Mouse (Mus musculus) monocyte, adult 5-6 weeks (primary cell): ENCODE results near the gene Opcml. TPM values are rescaled to one million over a fixed set of nuclear protein-coding genes. Genes with fewer than 3 reads are reported as not detected.

ENCODE experiments used
- ATAC-seq: fragments of 153-309, 156-312 bp; replicated peaks from 2 replicates; pipeline ENCODE4 v1.8.0; 2017; ENCODE audit warnings: mild to moderate bottlenecking; ENCODE audit not compliant: low TSS enrichment, insufficient number of reproducible peaks, severe bottlenecking, poor library complexity, low FRiP score
- total RNA-seq: library from RNA; stranded (forward); fragments of 200-1000, 200-491, 200-594 nt; gene quantifications from 3 replicates; pipeline ENCODE4 v1.2.3, GENCODE M21; 2017

The Opcml gene
- total RNA-seq, 1 experiment from 2014 or later, result not detected

DNA sequence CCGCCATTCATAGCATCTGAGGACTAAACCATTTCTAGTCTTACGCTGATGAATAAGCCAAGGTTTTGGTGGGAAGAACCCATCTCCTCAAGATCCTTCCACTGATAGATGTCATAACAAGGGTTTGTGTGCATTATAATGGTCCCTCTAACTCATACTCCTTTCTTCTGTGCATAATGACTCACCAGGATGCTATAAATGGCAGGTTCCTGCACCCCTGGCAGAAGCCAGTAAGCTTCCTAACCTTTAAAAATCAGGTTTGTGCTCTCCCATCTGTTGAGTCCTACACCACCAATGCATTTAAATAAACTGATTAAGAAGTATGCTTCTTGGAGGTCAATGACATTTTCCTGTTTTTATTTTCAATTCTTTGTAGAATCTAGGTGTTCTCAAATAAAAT lies 929.6 kb downstream of the Opcml start:
- ATAC-seq, result no peak

DNA sequence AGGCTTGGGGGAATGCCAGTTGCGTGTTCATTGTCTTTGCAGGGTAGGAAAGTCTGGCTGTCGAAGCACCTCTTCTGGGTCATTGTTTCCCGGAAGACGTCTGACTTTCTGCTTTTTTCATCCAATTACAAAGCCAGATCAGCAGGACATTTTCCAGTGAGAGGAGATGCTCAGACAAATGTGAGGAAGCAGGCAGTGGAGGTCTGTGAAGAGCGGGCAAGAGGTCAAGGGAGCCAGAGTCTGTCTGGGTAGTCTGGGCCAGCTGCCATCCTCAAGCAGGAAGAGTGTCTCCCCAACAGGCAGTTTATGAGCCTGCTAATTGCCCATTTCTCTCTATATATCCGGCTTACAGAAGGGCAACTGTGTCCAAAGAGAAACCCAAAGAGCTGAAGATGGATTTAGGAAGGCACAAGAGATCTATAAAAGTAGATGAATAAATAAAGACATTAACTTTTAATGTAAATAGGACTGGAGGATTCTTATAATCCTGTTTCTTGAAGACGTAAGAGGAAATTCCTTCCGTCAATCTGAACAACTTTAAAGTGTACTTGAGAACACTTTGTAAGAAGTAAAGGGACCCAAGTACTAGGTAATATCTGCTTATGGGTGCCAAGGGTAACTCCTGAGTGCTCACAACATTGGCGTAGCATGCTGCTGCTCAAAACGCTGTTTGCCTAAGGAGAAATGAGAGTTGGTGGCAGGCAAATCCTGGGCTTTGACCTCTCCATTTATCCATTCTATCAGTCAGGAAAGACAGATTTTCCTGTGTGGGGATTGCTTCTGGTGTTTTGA lies 941.4 kb downstream of the Opcml start:
- ATAC-seq, result no peak

DNA sequence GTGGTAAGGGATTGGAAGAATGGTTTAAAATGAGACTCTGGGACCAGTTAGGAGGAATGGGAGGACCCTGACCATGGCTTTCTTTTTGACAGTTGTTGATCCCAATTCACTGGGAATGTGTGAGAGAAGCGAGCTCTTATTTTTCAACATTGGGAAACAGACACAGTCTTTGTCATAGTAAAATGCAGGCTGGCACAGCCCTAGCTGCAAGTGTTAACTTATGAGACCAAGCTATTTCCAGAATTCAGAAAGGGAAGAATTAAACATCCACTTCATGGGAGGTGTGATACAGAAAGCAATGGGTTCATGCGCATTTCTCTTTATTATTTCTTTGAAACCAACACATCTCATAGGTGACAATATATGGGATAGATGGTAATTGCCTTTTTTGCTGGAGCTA lies 947.4 kb downstream of the Opcml start:
- ATAC-seq, result no peak

DNA sequence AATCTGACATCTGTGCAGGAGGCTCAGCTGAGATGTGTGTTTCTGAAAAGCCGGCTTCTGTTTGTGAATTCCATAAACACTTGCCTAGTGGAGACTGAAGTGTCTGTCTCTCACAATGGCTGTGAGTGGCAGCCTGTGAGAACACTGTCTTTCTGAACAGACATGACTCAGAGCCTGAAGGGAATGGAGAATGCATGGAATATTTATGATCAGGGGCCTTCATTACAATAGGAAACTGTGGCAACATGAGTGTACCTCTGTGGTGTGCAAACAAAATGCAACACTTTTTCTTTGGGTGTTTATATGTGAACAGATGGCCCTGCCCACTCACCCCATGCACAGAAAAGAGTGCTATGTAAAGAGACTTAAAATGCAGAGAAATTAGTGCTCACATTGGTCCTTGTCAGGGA lies 947.9 kb downstream of the Opcml start:
- ATAC-seq, result no peak

DNA sequence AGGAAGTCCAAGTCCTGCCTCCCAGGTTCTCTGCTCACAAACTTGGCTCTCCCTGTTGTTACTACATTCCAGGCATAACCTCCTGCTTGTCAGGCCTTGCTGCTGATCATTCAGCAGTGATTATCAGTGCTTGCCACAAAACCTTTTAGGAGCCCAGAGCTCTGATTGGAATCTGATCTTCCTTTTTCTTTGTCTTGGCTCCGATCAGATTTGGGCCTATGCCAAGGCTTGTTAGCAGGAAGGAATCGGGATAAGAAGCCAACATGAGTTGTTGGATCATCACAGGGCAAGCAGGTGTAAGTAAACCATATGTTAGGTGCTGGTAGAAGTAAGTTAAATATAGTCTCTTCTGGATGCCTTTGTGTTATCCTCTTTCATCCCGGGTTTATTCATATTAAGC lies 954.2 kb downstream of the Opcml start:
- no peak for ATAC-seq

DNA sequence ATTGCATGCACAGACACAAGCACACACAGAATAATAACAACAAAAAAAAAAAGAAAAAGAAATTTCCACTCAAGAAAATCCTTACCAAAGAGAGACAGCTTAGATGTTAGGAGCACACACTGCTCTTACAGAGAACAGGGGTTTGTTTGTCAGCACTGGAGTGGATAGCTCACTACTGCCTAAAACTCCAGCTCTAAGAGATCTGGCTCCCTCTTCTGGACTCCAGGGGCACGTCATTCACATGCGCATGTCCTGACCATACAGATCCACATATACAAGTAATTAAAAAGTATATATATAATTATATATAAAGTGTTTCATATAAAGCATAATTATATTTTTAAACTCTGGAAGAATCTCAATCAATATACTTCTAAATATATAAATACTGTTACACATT lies 958.3 kb downstream of the Opcml start:
- ATAC-seq, result no peak

DNA sequence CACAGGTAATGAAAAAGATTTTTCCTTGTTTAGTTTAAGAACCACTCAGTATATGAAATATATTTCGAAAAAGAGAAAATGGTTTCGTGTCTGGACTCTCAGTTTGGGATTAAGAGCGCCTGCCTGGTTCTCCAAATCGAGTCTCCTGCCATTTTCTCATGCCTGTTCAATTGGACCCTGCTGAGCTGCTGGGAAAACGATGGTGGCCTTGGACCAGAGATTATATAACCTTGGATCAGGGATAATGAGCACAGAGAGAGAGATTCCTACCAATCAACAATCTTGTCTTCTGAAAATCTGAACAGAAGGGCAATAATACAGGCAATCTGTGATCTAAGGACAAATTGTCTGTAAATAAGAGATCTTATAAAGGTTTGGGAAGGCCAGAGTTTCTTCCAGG lies 962.3 kb downstream of the Opcml start:
- no peak for ATAC-seq

DNA sequence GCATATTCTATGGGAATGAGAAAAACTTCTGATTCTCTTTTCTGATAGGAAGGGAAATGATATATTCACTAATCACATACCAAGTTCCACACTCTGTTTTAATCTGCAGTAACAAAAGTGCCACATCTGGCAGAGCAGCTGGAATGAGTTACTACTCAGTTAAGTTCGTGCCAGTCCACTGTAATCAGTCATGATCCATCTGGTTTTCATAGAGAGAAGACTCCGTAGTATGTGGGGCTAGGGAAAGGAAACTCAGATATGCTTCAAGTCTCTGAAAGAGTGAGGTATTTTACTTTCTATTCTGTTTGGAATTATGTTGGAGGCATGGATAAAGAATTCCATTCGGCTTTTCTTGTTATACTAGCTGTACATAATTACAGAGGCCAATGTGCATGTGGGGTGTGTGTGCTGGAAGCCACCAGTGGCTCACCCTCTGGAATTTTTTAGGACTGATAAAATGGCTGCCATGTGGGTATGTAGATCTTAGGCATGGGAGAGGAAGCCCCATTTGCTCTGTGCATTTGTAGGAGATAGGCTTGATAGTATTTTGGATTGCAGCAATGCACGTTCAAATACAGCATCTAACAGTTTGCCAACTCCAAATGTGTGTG lies 966.4 kb downstream of the Opcml start:
- no peak for ATAC-seq

DNA sequence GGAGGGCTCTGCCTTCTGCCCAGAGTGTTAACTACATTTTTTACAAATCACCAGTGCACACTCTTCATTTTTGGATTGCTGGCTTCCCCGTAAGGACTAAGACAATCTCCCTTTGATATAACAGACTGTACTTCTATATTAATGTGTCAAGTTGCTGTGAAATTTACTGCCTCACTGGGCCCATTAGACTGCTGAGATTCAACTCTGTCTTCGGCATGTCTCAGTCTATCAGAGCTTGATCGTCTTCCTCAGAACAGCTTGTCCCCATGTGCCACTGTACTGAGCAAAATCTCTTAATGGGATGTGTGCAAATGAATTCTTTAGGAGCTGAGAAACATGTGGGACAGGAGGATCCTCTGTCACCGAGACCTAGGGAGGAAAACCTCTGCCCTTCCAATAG lies 970.9 kb downstream of the Opcml start:
- no peak for ATAC-seq

DNA sequence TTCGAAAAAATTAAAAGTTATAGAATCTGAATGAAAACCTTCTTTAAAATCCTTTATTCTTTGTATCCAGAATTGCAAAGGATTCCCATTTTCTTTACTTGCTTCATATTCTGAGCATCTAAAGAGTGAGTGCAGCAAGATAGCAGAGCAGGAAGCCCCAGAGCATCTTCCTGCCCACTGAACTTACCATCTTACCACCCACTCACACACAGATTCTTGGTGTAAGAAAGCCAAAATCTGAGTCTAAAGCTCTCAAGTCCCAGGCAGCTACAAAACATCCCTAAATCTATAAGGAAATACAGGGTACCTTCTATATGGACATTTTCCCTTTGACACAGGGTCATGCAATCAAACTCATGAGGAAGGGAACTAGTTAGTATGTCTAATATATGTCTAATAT lies 973.6 kb downstream of the Opcml start:
- no peak for ATAC-seq

DNA sequence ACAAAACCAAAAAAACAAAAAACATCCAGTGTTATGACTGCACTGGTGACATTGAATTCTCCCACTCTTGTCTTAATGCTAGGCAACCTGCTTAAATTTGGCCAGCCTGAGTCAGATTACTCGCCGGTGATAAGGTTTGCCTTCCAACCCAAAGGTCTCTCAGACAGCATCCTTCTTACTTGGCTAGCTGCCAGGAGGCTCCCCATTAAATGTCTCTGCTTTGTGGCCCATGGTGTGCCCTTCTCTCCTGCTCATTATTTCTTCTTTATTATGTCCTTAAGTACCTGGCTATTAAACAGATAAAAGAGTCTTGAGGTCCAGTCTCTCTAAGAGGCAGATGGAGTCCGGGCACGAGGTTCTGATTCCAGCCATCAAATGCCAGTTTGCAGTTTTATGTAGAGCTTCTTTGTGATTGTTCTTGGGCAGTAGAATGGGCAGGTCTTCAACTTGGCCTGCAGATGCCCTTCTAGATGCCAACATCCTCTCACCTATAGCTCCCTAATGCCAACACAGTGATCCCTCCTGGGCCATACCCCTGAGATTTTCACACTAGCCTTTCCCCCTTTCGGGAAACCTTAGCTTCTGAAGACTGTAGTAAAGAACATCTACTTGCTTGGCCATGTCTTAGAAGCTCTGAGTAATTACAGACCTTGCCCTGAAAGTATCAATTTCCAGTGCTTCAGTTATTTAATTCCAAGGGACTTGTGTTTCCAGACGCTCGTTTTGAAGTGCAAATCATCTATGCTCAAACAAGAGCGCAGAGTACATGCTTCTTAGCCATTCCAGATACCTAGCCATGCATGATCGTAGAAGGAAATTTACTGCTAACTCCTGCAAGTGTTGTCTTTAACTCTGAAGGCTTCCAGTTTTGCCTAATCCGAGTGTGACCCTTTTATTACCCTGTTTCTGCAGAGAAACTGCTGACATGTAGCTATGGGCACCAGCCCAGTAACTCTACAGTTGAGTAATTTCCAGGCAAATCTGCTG lies 986.2 kb downstream of the Opcml start:
- no peak for ATAC-seq

DNA sequence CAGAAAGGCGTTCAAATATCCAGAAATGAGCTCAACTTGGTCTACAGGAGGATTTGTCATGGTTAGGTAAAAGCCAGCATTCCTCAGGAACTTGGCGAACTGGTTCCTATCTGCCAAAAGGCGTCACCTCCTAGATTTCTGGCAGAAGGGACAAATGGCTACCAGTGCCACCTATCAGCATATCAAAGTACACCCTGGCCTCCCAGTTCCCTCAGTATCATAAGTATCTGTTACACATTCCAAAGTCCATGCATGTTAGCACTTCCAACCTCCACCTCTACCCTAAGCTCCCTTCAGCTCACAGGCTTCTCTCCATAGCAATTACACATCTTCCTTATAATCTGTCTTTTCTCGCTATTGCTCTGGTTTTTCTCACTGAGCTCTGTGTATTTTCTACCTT lies 993.3 kb downstream of the Opcml start:
- ATAC-seq, result no peak

DNA sequence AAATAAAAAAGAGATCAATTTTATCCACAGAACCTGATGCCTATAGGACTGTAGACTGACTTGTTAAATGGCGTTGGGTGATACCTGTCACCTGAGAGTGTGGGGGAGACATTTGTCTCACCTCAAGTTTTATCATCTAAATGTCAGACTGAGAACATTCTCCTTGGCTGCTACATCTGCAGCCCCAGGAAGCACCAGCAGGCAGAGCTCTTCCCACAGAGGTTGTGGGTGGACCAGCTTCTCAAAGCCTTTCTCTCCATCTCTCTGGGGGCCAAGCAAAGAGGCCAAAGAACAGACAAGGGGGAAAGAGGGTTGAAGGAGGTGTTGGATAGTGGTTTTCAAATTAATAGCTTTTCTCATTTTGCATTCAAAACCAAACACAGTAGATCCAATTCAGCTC lies 998.9 kb downstream of the Opcml start:
- no peak for ATAC-seq

DNA sequence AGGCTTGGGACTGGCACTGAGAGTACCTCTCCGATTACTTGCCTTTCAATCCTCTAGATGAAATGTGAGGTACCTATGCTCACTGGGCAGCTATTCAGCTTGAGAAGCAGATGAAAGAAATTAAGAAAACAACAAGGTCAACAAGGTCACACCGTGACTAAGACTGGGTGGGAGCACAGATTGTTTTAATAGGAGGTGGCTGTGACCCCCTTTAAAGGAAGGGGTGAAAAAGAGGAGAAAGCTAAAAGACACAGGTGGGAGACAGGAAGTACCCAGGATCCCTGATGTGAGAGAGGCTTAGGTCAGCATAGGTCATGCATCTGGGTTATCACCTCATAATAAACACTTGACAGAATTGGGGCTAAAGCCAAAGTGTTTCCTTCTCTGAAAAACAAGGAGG lies 1009.5 kb downstream of the Opcml start:
- no peak for ATAC-seq

DNA sequence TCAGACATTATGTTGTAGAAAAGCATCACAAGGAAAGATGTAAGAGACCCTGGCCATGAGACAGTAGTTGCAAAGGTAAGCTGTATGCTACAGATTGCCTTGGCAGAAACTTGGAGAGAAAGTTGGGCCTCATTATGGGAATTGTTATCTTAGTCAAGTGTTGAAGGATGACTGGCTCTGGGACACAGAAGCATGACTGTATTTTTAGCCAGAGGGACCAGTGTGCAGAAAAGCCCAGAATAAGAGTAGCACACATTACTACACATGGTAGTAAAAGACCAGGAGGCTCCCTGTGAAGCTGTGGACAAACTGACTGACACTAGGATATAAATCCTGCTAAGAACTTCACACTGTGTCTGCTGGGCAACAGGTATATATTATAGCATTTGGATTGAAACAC lies 1016.1 kb downstream of the Opcml start:
- no peak for ATAC-seq

DNA sequence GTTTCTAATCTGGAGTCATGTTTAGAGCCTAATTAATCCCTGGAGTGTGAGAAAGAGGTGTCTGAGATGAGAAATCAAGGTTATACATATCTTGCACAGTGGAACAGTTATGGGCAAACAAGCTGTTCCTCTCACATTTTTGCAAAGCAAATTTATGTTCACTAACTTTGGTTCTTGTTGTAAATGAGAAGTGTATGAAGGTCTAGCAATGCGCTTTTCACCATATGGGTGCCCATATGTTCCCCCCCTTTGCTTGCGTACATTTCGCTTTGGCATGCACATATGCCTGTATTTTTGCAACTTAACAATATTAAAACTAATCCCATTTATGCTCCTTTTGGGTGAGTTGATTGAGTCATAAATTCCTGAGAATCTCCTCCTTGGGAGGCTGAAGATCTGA lies 1031.5 kb downstream of the Opcml start:
- no peak for ATAC-seq

DNA sequence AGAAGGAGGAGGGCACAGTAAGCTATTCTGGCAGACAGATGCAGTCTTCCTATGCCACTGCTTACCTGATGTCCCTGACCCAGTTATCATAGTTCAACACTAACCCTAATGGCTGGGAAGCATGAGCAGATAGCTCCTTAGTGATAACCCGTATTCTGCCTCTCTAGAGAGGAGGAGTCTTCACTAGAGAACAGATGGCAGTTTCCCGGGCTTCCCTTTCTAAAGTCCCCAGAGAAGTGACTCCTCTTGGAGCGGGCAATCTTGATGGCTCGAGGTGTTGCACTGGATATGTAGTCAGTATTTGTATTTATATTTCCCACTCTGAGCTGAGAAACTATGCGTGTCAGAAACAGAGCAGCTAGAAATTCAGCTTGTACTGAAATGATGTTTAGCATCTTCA lies 1031.9 kb downstream of the Opcml start:
- ATAC-seq, result no peak

DNA sequence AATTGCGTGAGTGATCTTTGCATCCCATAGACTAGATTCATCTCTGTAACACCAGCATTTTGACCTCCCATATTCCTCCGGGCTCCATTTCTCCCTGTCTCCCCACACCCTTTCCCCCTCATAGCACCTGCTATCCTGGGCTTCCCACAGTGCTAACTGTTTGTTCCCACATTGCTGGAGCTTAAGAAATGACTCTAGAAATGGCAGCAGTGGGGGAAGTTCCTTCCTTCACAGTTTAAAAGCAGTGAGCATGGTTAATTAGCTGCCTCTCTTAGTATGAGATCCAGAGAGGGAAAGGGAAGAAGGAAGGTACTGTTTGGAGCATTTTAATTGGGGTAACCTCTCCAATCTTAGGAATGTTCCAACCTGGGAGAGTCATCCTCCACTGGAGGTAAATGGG lies 1035.2 kb downstream of the Opcml start:
- ATAC-seq, result no peak

DNA sequence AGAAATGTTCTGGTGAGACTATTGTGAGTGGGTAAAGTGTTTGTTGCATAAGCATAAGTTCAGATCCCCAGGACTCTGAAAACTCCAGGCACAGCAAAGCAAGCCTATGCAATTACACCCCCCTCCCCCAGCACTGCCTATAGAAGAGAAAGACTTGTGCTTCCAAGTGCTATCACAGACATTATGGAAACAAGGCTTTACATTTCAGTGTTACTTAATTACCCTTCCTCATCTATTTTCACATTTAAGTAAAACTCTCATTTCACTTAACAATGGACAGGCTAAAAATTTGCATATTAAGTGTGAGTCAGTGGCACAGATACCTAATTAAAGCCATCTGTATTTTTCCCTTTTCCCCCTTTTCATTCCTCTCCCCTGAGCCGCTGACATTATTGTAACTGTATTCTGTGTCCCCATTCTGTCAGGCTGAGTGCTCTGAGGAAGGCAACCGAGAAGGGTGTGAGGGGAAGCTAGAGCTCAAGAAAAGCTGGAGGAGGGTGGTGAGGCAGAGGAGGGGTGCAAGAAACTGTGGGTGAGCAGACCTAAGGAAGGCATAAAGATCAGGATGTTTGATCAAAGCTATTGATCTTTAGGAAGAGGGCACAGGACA lies 1055.5 kb downstream of the Opcml start:
- ATAC-seq, result no peak
